Mouse (Mus musculus): ENCODE data around the gene Fam216a.
"Not testable (repeated sequence)": the region's sequence is repeated elsewhere in the genome, so short reads cannot be mapped to it uniquely, and the experiment has no call there.

Fam216a gene

DNA sequence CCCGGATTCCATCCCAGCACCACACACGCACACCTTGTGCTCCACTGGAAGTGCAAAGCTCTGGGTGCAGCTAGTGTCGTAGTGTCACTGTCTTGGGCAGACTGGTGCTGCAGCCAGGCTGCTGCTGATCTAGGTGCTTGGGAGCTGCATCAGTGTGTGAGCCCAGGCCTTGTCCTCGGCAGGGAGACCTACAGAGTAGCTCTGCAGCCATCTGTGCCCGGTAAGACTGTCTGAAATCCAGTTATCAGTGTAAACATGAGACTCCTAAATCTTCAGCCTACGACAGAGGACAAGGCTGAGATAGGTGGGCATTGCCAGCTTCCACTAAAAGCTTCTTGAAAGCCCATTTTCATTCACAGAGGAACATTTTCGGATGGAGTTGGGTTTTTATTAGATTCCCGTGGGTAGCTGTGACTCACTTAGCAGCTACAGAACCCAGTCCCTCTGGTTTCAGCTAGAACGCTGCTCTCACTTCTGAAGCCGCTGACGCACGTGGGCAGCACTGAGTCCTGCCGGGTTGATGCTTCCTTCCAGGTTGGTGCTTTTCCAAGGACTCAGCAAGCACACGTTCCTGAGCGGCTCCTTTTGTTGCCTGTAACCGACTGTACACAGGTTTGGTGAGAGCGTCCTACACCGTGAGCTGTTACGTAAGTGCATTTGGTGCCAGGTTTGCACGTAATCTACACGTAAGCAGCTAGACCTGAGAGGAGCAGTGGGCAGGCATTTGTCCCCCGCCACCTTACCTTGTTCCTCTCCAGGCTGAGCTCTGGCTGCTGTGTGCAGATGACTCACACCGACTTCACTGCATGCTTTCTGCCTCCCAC, 47.3 kb downstream of the Fam216a start:
- DNase-seq (ENCODE audit: extremely low read depth, insufficient read length, low spot score) = peak; percentile 75

DNA sequence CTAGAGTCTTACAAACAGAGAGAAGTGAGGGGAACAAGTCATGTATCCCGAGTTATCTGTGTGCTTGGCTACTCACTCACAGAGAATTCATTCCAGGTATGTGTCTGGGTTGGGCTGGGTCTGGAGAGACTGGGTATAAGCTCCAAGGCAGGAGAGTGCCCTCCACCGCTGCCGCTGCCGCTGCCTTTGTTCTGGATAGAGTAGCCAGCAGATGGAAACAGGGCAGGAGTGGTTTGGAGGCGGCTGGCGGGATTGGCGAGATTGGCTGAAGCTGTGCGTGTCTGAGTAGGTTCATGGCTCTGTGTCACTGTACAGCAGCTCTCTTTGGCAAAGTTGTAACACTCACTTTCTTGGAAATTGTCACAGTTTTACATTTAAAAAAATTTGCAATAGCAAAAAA, 48.6 kb downstream of the Fam216a start:
- no peak for DNase-seq (ENCODE audit: extremely low read depth, insufficient read length, low spot score)

- no peak for DNase-seq (ENCODE audit: extremely low read depth, insufficient read length, low spot score)
These were observed 51.9 kb downstream of the Fam216a start for GRCm38 (mm10) chr5:122320205-122320781.

DNA sequence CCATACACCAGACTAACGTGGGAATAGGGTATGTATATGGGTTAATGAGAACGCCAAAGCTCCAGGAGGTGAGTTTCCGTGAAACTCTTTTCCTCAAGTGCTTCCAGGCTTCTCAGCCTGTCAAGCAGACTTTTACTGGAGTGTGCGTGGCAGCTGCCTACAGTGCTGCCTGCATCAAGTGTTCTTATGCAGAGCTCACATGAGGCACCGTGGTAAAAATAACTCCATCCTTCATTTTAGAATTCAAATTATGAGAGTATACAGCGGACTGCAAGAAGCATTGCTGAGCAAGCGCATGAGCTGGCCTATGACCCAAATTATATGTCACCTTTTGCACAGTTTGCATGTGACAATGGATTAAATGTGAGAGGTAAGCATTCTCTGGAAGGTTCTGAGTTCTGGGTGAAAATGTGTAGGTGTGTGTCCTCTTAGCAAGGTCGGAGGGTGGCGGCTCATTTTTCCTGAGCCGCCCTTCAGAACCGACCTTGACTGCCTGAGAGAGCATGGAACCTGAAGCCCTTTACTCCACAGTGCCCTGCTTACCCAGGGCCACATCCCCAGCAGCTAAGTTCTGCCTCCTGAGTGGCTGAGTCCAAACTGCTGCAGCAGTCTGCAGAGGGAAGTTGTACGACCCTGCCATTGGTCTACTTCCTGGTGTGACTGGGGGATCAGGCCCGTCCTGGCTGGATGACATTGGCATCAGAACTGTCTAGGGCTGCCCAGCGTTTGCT, 52.5 kb downstream of the Fam216a start:
- DNase-seq (ENCODE audit: extremely low read depth, insufficient read length, low spot score) = no peak

- DNase-seq (ENCODE audit: extremely low read depth, insufficient read length, low spot score) = not testable (repeated sequence)
These were observed 53.2 kb downstream of the Fam216a start for GRCm38 (mm10) chr5:122318976-122319375.

DNA sequence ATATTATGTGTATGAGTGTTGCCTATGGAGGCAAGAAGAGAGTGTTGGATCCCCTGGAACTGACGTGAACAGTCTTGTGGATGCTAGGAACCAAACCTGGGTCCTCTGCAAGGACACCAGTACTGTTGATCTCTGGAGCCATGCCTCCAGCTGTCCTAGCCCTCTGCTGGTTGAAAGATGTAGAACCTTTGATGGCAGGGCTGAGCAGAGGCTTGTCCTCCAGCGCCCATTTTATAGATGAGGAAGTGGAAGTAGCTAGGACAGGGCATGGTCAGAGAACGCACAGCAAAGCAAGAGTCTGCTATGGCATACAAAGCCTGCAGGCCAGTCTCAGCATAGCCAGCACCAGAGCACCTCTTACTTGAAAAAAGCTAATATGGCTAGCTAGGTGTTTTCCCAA, 54.1 kb downstream of the Fam216a start:
- no peak for DNase-seq (ENCODE audit: extremely low read depth, insufficient read length, low spot score)

- DNase-seq (ENCODE audit: extremely low read depth, insufficient read length, low spot score) = no peak
These were observed 54.7 kb downstream of the Fam216a start for GRCm38 (mm10) chr5:122317329-122318045.

DNA sequence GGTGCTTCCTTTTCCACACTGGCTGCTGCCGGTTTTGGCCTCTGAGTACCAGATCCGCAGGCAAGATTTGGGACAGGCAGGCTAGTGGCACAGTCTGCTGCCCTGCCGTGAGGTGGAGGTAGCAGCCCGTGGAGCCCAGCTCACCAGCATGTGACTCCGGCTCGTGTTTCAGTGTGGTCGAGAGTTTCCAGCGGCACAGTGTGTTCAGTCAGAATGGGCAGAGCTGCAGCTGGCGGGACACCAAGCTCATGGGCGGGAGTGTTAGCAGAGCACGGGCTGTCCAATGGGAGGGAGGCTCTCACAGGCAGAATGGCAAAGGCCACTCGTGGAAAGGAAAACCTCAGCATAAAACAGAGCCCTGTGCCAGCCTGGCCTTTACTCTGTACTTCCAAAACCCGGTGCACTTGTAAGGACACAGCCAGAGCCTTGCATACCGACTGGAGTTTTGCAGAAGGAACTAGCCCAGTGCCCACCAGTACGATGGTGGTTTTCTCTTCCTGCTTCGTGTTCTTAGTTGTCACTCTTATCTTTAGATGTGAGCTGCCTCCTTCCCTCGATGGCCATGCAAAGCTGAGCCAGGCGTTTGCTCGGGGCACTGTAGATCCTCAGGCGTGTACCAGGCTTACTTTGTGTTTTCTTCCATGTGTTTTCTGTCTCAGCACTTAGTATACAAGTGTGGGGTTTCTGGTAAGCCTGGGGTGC, 57.0 kb downstream of the Fam216a start:
- DNase-seq (ENCODE audit: extremely low read depth, insufficient read length, low spot score) = peak; percentile 83

Data from 3134 (cell line).